Mouse (Mus musculus): ENCODE results near the gene Slc22a6.

DNA sequence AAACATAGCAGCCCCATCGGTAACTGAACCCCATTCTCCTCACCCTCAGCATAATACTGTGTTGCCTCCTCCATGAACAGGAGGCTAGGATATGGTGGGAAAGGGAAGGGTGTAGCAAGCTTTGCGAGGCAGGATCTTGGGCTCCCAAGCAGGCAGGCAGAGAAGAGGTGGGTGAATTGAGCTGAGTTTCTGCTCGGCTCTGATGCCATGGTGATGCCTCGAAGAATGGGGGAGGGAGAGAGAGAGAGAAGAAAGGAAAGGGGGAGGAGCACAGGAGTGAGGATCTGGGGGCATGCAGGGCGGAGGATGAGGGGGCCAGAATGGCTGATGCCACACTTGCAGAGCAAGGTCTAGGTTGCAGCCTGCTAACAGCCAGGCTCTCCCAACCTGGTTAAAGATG is 47.9 kb downstream of the Slc22a6 start:
- no peak for TF ChIP-seq CTCF (IDR thresholded peaks at IDR 0.05 in 2 of 3, conservative IDR thresholded peaks at IDR 0.05 in 1 of 3; ENCODE audit: control insufficient read depth in 1 of 3, insufficient read depth in 1 of 3, low read depth in 2 of 3, low read length in 3 of 3, poor library complexity in 1 of 3, severe bottlenecking in 1 of 3)
- no peak for TF ChIP-seq TCF12 (IDR thresholded peaks at IDR 0.05; ENCODE audit: low read depth, low read length)
- TF ChIP-seq POLR2A (IDR thresholded peaks at IDR 0.05; ENCODE audit: control insufficient read depth in 1 of 2, insufficient read depth in 1 of 2, low read depth in 1 of 2, low read length in 2 of 2, poor library complexity in 1 of 2) = no peak
- no peak for TF ChIP-seq ELF1 (IDR thresholded peaks at IDR 0.05; ENCODE audit: low read depth, low read length)
- TF ChIP-seq GATA1 (IDR thresholded peaks at IDR 0.05; ENCODE audit: low read depth, low read length) = no peak
- TF ChIP-seq EP300 (IDR thresholded peaks at IDR 0.05; ENCODE audit: low read depth in 1 of 2, low read length in 2 of 2) = no peak
- no peak for TF ChIP-seq UBTF (IDR thresholded peaks at IDR 0.05; ENCODE audit: borderline replicate concordance, insufficient read depth, low read depth, low read length)
